Mouse (Mus musculus): Measurements from ENCODE around the gene Mipep. TPM values are rescaled to one million over a fixed set of nuclear protein-coding genes. Genes with fewer than 3 reads are reported as not detected.
A peak's percentile ranks its signal among the peaks of the same experiment; 100 is the strongest.

Gene Mipep
- total and polyA plus RNA-seq, 3 experiments: 20.0 to 44.4 (median 41.4) TPM

DNA sequence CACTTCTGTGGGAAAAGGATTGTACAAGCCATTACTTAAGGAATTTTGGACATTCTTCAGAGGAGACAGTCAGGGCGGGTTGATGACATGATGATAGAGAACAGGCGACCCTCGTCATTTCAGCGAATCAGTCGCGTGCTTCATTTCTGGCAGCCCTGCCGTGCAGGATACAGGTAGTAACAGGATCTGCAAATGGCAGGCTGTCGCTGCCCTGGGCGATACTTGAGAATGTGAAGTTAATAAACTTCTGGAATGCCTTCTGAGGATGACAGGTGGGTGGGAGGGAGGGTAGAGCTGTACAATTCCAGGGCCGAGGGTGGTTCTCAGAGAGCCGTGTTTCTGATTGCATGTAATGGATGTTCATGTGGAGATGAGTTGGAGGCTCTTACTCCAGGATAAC is 82.0 kb downstream of the Mipep start:
- DNase-seq: no peak

DNA sequence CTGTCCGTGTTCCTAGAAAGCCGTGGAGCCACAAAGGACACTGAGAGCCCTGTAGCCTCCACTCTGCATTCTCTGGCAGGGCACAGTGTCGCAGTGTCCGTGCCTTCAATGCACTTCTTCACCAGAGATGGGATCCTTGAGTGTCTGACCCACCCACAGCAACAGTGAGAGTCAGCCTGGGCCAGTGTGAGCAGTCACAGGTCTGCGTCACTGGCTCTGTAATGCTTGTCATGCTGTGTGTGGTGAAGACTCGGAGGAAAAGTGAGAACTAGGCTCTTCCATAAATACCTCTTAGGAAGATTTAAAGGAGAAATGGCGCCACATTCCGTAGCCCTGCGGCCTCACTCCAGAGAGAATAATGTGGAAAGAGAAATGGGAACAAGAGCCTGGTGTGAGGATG is 84.0 kb downstream of the Mipep start:
- DNase-seq: no peak

- DNase-seq: no peak
Measured at GRCm38 (mm10) chr14:60871831-60872230, 87.5 kb downstream of the Mipep start.

GRCm38 (mm10) chr14:60882106-60882505 is 97.7 kb downstream of the Mipep start:
- DNase-seq: no peak

DNA sequence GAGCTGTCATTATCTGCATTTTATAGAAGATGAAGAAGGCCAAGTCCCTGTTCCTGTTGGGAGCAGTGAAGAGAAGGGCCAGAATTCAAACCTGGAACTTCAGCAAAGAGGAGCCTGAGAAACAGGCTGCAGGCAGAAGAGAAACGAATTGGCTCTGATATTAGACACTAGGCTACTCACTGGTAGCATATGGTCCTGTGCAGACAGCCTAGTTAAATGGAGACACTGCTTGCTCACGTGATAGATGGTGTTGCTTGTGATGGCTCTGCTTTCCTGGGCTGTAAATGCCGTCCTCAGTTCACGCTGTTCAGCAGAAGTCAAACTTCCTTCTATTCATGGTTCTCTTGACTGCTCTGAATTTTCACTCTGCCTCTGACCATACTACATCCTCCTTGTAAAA is 98.3 kb downstream of the Mipep start:
- DNase-seq: no peak

GRCm38 (mm10) chr14:60885361-60885950 is 101.1 kb downstream of the Mipep start:
- DNase-seq: peak; percentile 28

- no peak for DNase-seq
Measured at GRCm38 (mm10) chr14:60893882-60894281, 109.5 kb downstream of the Mipep start.

DNA sequence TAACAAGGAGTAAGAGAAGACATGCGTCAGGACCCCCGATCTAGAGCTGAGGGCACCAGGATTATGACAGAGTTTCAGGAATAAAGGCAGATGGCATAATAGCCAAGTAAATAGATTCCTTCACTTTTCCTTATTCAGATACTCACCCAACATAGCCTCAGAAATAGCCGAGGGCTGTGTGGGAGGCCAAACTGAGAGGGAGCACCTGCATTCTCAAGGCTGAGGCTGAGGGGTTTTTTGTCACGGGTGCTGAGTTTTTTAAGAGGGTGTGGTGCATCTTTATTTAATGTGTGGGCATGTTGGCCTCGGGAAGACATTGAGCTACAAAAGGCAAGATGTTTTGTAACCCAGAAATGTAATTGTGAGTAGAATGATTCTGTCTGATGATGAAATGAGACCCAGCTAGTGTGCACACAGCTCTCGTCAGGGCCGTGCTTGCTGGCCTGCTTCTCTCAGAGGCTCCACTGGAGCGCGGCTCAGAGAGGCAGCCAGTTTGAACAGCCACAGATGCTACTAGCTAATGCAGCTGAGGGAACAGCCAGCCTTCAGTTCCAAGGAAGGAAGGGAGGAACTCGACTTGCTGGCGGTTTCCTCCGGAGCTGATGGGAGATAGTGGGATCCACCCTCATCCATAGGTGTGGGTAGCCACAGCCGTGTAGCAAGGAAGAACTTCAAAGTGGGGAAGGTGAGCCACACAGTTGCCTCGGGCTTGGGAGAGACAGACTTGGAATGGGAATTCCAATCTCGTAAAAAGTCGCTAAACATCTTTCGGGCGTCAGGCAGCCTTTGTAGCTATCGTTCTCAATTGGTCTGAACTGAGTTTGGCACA is 111.0 kb downstream of the Mipep start:
- DNase-seq: no peak

DNA sequence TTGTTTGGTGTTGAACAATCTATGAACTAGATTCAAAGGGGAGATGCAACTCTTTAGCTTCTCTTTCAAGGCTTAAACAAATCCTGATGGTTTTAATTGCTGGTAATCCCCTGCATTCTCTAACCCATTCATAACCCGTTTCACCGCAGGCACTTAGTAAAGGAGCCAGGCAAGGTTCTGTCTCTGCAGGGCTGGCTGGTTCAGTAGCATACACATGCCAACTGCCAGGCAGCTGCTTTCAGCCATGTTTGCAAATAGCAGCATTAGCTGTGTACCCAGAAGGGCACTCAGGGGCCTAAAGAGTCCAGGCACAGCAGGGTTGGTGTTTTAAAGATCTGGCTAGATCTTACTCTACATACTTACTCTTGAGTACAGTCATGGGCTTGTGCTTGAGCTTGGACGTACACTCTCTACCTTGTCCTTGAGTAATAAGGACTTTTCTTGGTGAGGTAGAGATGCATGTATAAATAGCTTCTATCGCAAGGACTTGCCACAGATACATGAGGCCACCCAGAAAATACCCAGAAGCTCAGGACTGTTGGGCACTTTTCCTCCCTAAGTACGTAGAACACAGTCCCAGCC is 113.8 kb downstream of the Mipep start:
- no peak for DNase-seq

- DNase-seq: no peak
Measured at GRCm38 (mm10) chr14:60904501-60904900, 120.1 kb downstream of the Mipep start.

DNA sequence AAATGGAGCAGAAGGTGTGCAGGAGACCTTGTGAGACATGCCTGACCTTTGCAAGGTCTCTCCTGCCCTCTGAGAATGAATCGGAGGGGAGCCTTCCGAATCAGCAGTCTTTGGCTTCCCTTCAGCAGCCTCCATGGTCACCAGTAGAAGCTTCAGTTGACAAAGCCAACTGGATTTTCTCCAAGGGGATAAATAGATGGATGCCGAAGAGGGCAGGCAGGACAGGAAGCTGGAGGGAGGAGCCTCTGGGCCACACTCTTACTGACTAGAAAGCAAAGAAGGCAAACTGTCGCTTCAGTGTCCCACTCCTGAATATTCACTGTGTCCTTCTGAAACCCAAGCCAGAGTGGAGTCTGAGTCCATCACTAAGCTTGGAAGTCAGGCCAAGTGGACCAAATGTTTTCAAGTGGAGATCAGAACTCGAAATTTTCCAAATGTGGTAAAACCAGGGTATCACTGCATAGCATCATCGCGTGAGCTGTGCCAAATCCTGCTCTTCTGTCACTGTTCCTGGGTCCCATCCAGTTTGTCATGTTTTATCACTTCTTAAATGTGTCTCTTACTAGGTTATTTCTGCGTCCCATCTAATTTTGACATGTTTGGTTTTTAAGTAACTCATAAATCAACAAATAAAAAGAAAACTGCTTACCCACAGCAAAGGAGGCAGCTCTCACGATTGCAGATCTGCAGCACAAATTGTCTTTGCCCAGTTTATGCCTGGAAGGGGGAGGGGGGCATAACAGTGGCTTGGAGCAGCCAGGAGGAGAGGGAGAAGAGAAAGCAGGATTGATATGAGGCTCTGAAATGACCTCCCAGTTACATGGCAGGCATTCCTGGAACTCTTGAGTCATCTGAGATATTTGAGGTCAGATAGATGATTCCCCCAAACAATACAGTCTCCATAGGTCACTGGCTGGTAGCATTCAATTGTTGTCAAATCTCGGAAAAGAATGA is 122.3 kb downstream of the Mipep start:
- DNase-seq: peak; percentile 59

DNA sequence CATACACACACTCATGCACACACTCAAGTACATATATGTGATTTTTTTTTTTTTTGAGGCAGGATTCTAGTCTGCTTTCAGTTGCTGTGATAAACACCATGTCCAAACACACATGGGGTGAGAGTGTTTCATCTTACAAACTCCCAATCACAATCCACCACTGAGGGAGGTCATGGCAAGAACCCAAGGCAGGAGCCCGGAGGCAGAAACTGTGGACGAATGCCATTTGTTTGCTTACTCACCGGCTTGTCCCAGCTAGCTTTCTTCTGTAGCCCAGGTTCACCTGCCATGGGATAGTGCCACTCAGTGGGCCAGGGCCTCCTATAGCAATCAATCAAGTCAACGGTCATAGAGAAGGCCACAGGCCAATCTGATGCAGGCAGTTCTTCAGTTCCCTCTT is 125.0 kb downstream of the Mipep start:
- DNase-seq: peak; percentile 53

DNA sequence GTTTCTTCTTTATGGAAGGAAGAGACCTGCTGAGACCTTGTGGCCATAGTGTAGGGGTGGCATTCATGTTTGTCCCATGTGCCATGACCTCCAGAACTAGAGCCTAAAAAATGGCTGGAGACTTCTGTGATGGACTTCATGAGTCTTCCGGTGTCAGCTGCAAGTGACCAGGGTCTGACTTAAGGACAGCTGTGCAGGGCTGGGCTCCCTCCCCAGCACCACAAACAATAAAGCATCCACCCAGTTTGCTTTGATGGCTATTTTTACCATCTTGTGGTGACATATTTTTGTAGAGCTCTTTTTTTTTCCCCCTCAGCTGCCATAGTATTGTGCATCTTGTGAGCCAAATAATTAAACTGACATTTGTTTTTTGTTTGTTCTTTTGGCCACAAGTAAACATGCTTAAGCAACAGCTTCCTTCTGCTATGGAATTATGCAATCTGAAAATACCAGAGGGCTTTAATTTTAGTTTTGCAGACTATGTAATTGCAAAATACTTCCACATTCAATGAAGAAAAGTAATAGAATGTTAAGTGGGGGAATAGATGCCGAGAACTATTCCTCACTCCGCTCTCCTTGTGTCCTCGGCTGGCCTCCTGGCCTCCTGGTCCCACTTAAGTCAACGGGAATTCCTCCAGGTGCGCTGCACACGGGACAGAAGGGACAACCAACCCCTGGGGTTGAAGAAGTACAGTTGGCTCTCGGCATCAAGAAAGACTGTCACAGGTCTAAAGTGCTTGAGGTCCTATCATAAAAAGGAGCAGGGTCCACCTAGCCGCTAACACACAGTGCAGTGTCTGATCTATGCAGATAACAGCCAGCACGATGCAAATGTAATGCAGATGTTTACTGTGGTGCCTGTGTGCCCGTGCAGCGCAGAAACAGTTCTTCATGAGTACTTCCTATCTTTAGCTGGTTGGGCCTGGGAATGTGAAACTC is 126.4 kb downstream of the Mipep start:
- DNase-seq: no peak

DNA sequence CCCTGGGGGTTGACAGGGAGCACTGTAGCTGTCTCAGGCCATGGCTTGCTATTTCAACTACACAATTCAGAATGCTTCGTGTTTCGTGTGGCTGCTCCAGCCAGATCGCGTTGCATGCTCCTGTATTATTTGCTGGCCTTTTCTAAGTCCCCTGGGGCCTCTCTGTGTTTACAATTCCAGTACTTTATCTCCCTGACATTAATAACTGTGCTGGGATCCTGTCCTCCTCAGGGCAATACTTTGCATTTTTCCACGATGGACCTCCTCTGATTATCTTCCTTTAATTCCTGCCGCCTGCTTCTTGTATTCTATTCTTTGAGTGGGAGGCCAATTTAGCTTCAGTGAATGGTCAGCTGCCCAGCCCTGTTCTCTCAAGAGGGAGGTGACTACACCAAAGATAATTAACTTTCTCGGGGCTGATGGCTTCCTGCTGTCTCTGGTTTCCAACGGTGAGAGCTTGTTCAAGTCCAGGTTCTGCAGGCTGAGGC is 128.7 kb downstream of the Mipep start:
- DNase-seq: no peak

DNA sequence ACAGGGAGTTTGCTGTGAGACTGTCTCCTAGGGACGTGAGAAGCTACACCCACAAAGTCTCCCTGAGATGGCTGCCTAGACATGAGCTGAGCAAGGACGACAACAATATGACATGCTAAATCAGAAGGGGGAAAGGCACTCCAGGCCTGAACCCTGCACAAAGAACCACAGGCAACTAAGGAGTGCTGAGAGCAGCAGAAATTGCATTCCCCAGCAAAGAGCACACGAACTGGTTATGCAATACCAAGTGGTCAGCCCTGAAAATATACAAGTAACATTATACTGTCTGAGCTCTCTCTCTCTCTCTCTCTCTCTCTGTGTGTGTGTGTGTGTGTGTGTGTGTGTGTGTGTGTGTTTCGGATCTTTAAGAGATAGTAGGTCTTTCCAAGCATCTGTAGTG is 132.3 kb downstream of the Mipep start:
- DNase-seq: no peak

DNA sequence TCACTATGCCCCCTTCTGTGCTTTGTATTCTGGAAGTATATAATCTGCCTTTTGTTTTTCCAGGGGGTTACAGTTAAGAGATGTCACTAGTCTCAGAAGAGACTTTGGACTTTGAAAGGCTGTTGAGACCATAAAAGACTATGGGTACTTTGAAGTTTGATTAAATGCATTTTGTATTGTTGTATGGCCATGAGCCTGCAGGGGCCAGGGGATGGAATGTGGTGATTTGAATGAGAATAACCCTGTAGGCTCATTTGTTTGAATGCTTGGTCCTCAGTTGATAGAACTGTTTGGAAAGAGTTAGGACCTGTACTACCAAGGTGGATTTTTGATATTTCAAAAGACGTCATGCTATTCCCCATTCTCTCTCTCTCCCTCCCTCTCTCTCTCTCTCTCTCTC is 141.6 kb downstream of the Mipep start:
- DNase-seq: no peak

DNA sequence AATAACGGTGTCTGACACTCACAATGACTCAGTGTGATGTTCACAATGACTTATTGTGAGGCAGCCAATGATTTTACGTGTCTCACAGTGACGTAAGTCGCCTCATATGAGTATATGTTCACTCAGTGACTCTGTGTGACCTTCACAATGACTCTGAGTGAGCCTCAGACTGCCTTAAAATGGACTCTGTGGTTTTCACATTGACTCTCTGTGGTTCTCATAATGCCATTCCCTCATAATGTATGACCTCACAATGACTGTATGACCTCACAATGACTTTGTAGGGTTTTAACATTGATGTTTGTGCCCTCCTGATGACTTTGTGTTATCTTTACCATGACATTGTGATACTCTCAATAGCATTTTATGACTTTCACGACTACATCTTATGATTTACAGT is 151.3 kb downstream of the Mipep start:
- no peak for DNase-seq

DNA sequence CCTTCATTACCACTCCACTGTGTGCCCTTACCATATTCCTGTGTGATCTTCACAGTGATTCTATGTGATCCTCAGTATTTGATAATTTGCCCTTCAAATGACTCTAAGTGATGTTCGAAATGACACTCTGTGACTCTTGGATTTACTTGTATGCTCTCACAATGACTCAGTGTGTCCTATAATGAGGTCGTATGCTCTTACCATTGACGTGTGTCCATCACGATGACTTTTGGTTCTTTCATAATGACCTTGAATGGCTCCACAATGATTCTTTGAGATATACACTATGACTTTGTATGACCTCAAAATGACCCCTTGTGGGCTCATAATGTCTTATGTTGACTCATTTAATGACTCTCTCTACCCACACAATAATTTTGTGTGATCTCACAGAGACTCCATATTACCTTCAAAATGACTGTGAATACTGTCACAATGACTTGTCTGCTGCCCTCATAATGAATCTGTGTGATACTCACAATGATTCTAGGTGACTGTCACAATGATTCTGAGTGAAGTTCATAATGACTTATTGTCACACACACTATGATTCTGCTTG is 153.2 kb downstream of the Mipep start:
- no peak for DNase-seq

Measured in adrenal gland, adult 2 months (tissue).